Mouse (Mus musculus) 416B (cell line): ENCODE results near the gene Vmn2r8.
"Not testable (repeated sequence)": the region's sequence is repeated elsewhere in the genome, so short reads cannot be mapped to it uniquely, and the experiment has no call there.

Experiments used
- DNase-seq: peaks from one replicate; pipeline ENCODE4 v3.0.0; 2011; ENCODE audit warnings: low read depth

Vmn2r8 gene

DNA sequence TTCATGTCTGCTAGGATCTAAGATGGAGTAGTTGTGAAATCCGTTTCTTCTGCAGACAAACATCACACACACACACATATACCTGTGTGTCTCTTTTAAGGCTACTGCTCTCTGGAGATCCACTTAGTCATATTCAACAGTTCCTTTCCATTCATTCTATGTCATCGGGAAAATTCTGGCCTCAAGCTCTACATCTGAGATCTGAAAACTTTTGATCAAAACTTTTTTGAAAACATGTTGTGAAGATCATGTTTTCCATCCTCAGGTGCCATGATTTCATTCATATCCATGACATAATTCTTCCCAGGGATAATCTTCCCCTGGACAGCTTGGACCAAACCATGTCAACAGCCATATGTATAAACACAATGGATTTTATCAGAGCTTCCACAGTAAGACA is at the start of gene Vmn2r8:
Gene Vmn2r8, minus strand, starts transcription at position 101 of the 400 bp plus-strand sequence.
- not testable (repeated sequence) for DNase-seq

- not testable (repeated sequence) for DNase-seq
Measured at GRCm38 (mm10) chr5:108852501-108852900, 43.9 kb upstream of the Vmn2r8 start, which contains the start of gene Vmn2r9. TSS of gene Vmn2r9 (minus strand) at chr5:108852601.

GRCm38 (mm10) chr5:108849466-108849865 is 40.8 kb upstream of the Vmn2r8 start:
- DNase-seq: no peak

- peak; percentile 23 for DNase-seq
Measured at GRCm38 (mm10) chr5:108836156-108836555, 27.5 kb upstream of the Vmn2r8 start.

DNA sequence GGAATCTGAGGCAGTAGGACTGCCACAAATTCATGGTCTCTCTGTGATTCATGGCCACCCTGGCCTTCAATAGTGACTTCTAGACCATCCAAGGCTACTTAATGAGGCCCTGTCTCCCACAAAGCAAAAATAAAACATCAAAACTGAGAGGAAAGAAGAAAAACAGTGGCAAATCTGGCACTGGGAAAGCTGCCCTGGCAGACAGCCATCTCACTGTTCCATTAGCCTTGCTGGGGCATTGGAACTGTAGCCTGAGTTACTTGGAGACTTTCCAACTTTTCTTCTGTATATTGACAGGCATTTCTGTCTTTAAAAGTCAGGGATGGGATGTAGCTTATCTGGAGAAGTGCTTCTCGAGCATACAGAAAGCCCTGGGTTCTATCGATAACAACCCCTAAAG is 14.6 kb upstream of the Vmn2r8 start:
- no peak for DNase-seq

DNA sequence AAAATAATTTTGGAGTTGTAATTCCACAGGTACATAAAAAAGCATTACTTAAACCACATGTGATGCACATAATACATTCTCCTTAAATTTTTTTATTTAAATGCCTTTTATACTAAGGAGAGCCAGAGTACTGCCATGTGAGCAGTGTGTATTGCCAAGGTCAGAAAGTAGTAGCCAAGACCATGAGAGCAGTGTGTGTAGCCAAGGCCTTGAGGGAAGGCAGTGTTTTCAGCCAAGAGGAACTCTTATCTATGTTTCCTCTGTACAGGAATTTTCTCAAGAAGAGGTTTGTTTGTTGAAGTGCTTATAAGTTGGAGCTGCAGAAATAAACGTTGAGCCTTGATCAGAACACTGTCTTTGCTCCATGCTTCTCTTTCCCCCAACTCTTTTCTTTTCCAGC is 5.0 kb downstream of the Vmn2r8 start:
- no peak for DNase-seq

DNA sequence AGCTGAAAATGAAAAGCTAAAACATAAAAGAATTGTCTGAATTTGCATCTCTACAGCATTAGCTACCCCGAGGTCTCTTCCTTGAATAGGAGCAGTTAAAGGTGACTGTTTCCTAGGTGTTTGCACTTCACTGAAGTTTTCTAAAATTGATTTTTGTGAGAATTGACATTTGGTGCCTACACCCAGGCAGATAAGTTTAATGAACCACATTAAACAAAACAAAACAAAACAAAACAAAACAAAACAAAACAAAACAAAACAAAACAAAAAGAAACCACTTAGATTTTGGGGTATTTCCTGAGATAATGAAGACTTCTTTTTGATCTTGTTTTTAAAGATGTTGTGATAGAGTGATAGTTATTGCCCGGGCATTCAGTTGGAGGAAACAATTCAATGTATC is 13.4 kb downstream of the Vmn2r8 start, which contains the start of gene Tmed11:
Gene Tmed11, minus strand, starts transcription at position 101 of the 400 bp plus-strand sequence.
- DNase-seq: not testable (repeated sequence)

GRCm38 (mm10) chr5:108790385-108790784 is 18.3 kb downstream of the Vmn2r8 start:
- DNase-seq: not testable (repeated sequence)

GRCm38 (mm10) chr5:108774630-108775306 is 33.9 kb downstream of the Vmn2r8 start, which contains the start of gene Rnf212:
TSS of gene Rnf212 (minus strand) at chr5:108774982.
- DNase-seq: no peak

DNA sequence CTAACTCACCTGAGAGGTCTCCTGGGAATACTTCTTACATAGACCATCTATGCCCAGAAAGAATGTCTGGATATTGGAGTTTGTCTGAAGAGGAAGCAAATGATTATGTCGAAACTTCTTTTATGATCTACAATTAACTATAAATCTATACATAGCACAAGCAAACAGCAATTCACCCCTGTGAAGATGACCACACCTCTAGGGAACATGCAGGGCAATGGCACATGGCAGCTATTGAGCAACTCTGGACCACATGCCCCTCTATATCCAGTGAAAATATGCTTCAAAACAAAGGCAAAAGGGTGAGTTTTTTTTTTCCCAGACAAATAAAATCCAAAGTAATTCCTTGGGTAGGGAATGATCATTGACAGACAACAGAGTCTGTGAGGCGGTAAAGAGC is 48.6 kb downstream of the Vmn2r8 start:
- DNase-seq: no peak

- DNase-seq: peak; percentile 49
Measured at GRCm38 (mm10) chr5:108758396-108758795, 50.3 kb downstream of the Vmn2r8 start.

DNA sequence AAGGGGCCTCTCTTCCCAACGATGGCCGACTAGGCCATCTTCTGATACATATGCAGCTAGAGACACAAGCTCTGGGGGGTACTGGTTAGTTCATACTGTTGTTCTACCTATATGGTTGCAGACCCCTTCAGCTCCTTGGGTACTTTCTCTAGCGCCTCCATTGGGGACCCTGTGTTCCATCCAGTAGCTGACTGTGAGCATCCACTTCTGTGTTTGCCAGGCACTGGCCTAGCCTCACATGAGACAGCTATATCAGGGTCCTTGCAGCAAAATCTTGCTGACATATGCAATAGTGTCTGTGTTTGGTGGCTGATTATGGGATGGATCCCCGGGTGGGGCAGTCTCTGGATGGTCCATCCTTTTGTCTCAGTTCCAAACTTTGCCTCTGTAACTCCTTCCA is 57.4 kb downstream of the Vmn2r8 start:
- DNase-seq: not testable (repeated sequence)

DNA sequence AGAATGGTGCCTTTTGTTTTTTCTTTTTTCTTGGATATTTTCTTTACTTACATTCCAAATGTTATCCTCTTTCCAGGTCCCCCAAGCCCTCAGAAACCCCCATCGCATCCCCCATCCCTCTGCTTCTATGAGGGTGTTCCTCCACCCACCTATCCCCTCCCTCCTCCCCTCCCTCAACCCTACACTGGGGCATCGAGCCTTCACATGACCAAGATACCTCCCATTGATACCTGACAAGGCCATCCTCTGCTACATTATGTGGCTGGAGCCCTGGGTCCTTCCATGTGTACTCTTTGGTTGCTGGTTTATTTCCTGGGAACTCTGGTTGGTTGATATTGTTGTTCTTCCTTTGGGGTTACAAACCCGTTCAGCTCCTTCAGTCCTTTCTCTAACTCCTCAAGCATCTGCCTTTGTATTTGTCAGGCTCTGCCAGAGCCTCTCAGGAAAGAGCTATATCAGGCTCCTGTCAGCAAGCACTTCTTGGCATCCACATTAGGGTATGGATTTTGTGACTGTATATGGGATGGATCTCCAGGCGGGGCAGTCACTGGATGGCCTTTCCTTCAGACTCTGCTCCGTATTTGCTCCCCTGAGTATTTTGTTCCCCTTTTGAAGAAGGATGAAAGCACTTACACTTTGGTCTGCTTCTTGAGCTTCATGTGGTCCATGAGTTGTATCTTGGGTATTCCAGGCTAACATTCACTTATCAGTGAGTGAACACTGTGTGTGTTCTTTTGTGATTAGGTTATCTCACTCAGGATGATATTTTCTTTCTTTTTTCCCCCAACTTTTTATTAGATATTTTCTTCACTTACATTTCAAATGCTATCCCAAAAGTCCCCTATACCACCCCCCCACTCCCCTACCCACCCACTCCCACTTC is 58.1 kb downstream of the Vmn2r8 start:
- DNase-seq: no peak

GRCm38 (mm10) chr5:108744629-108745028 is 64.0 kb downstream of the Vmn2r8 start:
- DNase-seq: no peak

DNA sequence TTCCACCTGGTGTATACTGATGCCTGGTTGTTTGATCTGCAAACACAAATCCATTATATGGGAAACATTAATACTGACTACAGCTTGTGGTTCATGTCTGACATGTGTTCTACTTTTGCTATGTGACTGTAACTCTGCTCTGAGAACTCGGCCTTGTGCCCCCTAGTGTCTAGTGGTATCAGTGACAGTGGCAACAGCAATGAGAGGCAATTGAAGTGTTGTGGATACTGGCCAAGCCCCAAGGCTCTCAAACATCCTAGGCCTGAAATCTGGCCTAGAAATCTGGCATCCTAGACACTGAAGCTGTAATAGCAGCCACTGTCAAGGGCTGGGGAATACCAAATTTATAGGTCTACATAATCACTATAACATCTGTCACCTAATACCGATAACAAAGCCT is 64.8 kb downstream of the Vmn2r8 start:
- peak; percentile 43 for DNase-seq

DNA sequence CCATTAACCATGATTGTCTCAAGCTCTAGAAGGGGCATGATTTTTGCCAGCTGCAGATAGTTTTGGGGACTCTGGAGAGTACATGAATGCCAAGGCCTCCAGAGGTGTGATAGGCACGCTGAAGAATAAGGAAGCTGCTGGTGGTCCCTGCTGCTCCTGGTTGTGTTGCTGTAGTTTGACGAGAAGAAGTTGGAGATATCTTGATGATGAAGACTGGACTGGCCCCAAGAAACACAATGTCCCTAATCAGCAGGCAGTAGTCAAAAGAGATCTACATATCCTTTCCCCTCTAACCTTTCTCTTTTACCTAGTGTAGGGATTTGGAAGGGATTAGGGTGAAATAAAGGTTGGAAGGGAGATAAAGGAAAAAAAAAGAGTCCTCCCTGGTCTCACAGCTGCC is 66.1 kb downstream of the Vmn2r8 start:
- no peak for DNase-seq

DNA sequence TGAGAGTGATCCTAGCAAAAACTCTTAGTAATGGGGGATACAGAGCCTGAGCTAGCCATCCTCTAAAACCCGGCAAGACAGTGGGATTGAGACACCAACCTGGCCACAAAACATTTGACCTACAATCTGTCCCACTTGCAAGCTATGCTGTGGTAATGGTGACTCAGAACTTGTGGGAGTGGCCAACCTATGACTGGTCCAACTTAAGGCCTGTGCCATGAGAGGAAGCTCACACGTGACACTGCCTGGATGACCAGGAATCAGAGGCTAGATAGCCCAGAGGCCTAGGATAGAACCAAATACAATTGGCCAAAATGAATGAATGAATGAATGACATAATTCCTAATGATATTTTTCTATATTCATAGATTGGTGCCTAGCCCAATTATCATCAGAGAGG is 66.8 kb downstream of the Vmn2r8 start:
- peak; percentile 84 for DNase-seq
